Mouse (Mus musculus) CH12.LX (cell line): ENCODE data around the gene Fam69b.

Source experiments
- CHD2 ChIP-seq: IDR thresholded peaks from 2 replicates; pipeline ENCODE4 v1.6.1; 2011; ENCODE audit warnings: low read length, improper control_type of control experiment
- CTCF ChIP-seq, 2 experiments: IDR thresholded peaks in 1 of 2; conservative IDR thresholded peaks in 1 of 2; 2 replicates each; pipeline ENCODE4 v1.5.1; 2011 to 2012; ENCODE audit warnings: low read depth in 2 of 2, low read length in 2 of 2, improper control_type of control experiment in 1 of 2, inconsistent platforms in 1 of 2, mild to moderate bottlenecking in 1 of 2, moderate library complexity in 1 of 2
- E2F4 ChIP-seq: IDR thresholded peaks from 2 replicates; pipeline ENCODE4 v1.6.1; 2011; ENCODE audit warnings: low read depth, low read length, improper control_type of control experiment; ENCODE audit not compliant: insufficient replicate concordance
- IRF4 ChIP-seq: IDR thresholded peaks from 2 replicates; pipeline ENCODE4 v1.6.1; 2014; ENCODE audit warnings: low read depth, mild to moderate bottlenecking, inconsistent platforms, low read length, improper control_type of control experiment
- MAFK ChIP-seq: IDR thresholded peaks from 2 replicates; pipeline ENCODE4 v1.6.1; 2011; ENCODE audit warnings: low read length, improper control_type of control experiment; ENCODE audit not compliant: insufficient replicate concordance
- MYC ChIP-seq: IDR thresholded peaks from 2 replicates; pipeline ENCODE4 v1.6.1; 2011; ENCODE audit warnings: low read depth, mild to moderate bottlenecking, improper control_type of control experiment, low read length
- POLR2A ChIP-seq: IDR thresholded peaks from 2 replicates; pipeline ENCODE4 v1.6.1; 2011; ENCODE audit warnings: low read depth, mild to moderate bottlenecking, improper control_type of control experiment, low read length
- RAD21 ChIP-seq: IDR thresholded peaks from 2 replicates; pipeline ENCODE4 v1.6.1; 2011; ENCODE audit warnings: low read depth, mild to moderate bottlenecking, low read length, improper control_type of control experiment, moderate library complexity
- USF1 ChIP-seq: IDR thresholded peaks from 2 replicates; pipeline ENCODE4 v1.6.1; 2014; ENCODE audit warnings: low read depth, mild to moderate bottlenecking, inconsistent platforms, low read length, improper control_type of control experiment
- ZNF384 ChIP-seq: IDR thresholded peaks from 2 replicates; pipeline ENCODE4 v1.6.1; 2012; ENCODE audit warnings: low read depth, low read length, improper control_type of control experiment, inconsistent platforms

- no peak for TF ChIP-seq USF1
- TF ChIP-seq ZNF384, result no peak
- TF ChIP-seq MAFK, result no peak
- no peak for TF ChIP-seq CTCF (conservative IDR thresholded peaks at IDR 0.05 in 1 of 2, IDR thresholded peaks at IDR 0.05 in 1 of 2; ENCODE audit: low read depth in 2 of 2, low read length in 2 of 2)
- no peak for TF ChIP-seq POLR2A
- no peak for TF ChIP-seq E2F4
- no peak for TF ChIP-seq MYC
- TF ChIP-seq CHD2, result no peak
- no peak for TF ChIP-seq RAD21
- TF ChIP-seq IRF4, result no peak
These were observed 38.0 kb upstream of the Fam69b start for GRCm38 (mm10) chr2:26590282-26590681.
